In the genomic region with DNA sequence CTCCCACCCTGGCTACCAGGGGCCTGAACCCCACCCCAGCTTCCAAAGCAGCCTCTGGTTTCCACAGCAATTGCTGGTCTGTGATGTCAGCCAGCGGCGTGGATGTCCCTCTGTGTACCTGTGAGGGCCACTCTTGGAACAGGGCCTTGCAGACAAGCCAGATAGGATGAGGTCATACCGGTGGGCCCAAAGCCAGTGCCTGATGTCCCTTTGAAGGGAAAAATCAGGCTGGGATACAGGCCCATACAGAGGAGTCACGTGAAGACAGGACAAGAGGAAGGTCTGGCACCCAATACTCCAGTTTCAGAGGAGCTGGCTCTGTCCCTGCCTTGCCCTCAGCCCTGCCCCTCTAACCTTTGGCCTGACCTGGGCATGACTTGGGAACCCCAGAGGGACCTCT, we compare ENCODE assay signal across 17 mouse cellular contexts.
A peak's percentile ranks its signal among the peaks of the same experiment; 100 is the strongest.
DNase-seq lines count a peak whose midpoint lies in the region; ATAC-seq lines count a peak whose summit lies in the region.
"Had no signal": no experiment of that assay in that cellular context is flagged by ENCODE, and none has a peak within 500 bp of the region (broad histone marks: within the 10 kb centered on the region; RNA-seq: fewer than 3 reads in every experiment).

No protein-coding gene starts in this region.

- 0 out of 2 replicates have a peak, but pooled peaks have one; percentile 34 for ATAC-seq in heart, embryonic 16.5 days (replicated peaks; ENCODE audit: extremely low read depth, insufficient read depth, low FRiP score)
- no peak for ATAC-seq in intestine, embryonic 16.5 days
- ATAC-seq: CD4-positive, CD25-positive, alpha-beta regulatory T cell, adult 4 months had no signal

- H3K9ac ChIP-seq in heart, embryonic 16.5 days (ENCODE audit: low read length): no peak overlapping the region
- no peak overlapping the region for H3K9ac ChIP-seq in intestine, embryonic 16.5 days (ENCODE audit: low read depth, low read length)
- H3K9ac ChIP-seq: forebrain, embryonic 12.5 days; hindbrain, embryonic 12.5 days; liver, embryonic 15.5 days; neural tube, embryonic 15.5 days had no signal

- WGBS in heart, embryonic 16.5 days: 59% methylated on average over 4 of the region's 4 CpGs
- WGBS in intestine, embryonic 16.5 days: 90% methylated on average over 4 of the region's 4 CpGs

- no peak for DNase-seq in heart, adult 8-10 months (ENCODE audit: low spot score)
- peak; percentile 49 for DNase-seq in MN1 (ENCODE audit: low spot score)
- DNase-seq in adrenal gland, postnatal 14 days: peak; percentile 31
- peak; percentile 78 for DNase-seq in cerebellum, adult 8-10 months
- no peak for DNase-seq in thymus, postnatal 4 days
- DNase-seq: kidney, postnatal 10 days; lung, postnatal 36 days; retina, postnatal 1 day; thymus, adult 2 months had no signal

- no peaks in the 10 kb centered on the region; the same call in 1 of the 2 replicates for H3K4me1 ChIP-seq in heart, embryonic 16.5 days (ENCODE audit: control insufficient read depth, insufficient read depth, low read length)
- H3K4me1 ChIP-seq in intestine, embryonic 16.5 days (ENCODE audit: control insufficient read depth, insufficient read depth, low read length): no peaks in the 10 kb centered on the region
- H3K4me1 ChIP-seq: forebrain, embryonic 12.5 days; hindbrain, embryonic 12.5 days; liver, embryonic 15.5 days; neural tube, embryonic 15.5 days had no signal

- no peaks in the 10 kb centered on the region for H3K36me3 ChIP-seq in heart, embryonic 16.5 days (ENCODE audit: control insufficient read depth, insufficient read depth)
- no peaks in the 10 kb centered on the region for H3K36me3 ChIP-seq in intestine, embryonic 16.5 days (ENCODE audit: control insufficient read depth, insufficient read depth, low read length)
- H3K36me3 ChIP-seq: forebrain, embryonic 12.5 days; hindbrain, embryonic 12.5 days; liver, embryonic 15.5 days; neural tube, embryonic 15.5 days had no signal

- H3K27me3 ChIP-seq in heart, embryonic 16.5 days (ENCODE audit: control insufficient read depth, insufficient read depth, low read length): no peaks in the 10 kb centered on the region
- H3K27me3 ChIP-seq in intestine, embryonic 16.5 days (replicated peaks; ENCODE audit: control insufficient read depth, insufficient read depth, low read length): no peaks in the 10 kb centered on the region; the same call in 1 of the 2 replicates
- H3K27me3 ChIP-seq: forebrain, embryonic 12.5 days; hindbrain, embryonic 12.5 days; liver, embryonic 15.5 days; neural tube, embryonic 15.5 days had no signal

- H3K4me3 ChIP-seq in heart, embryonic 16.5 days (ENCODE audit: low read length): no peak overlapping the region
- no peak overlapping the region for H3K4me3 ChIP-seq in intestine, embryonic 16.5 days (ENCODE audit: low read length)
- H3K4me3 ChIP-seq: forebrain, embryonic 12.5 days; hindbrain, embryonic 12.5 days; liver, embryonic 15.5 days; neural tube, embryonic 15.5 days had no signal

- H3K9me3 ChIP-seq in heart, embryonic 16.5 days (replicated peaks; ENCODE audit: control insufficient read depth, low read length): no peaks in the 10 kb centered on the region
- H3K9me3 ChIP-seq in intestine, embryonic 16.5 days (ENCODE audit: control insufficient read depth, low read length): no peaks in the 10 kb centered on the region
- H3K9me3 ChIP-seq: forebrain, embryonic 12.5 days; hindbrain, embryonic 12.5 days; liver, embryonic 15.5 days; neural tube, embryonic 15.5 days had no signal

- no peak overlapping the region for H3K4me2 ChIP-seq in heart, embryonic 16.5 days (ENCODE audit: low read depth, low read length)
- no peak overlapping the region for H3K4me2 ChIP-seq in intestine, embryonic 16.5 days (ENCODE audit: low read depth, low read length)
- H3K4me2 ChIP-seq: forebrain, embryonic 12.5 days; hindbrain, embryonic 12.5 days; liver, embryonic 15.5 days; midbrain, embryonic 11.5 days; neural tube, embryonic 15.5 days had no signal

- no peak overlapping the region for H3K27ac ChIP-seq in heart, embryonic 16.5 days (ENCODE audit: low read length)
- no peak overlapping the region for H3K27ac ChIP-seq in intestine, embryonic 16.5 days (ENCODE audit: low read length)
- H3K27ac ChIP-seq: forebrain, embryonic 12.5 days; hindbrain, embryonic 12.5 days; liver, embryonic 15.5 days; neural tube, embryonic 15.5 days had no signal

Comparison
In these comparisons a context has a peak if more than half of its experiments do, and no peak if none do; other contexts are left out.
1. DNase-seq: peak in MN1 (single experiment), adrenal gland, postnatal 14 days (single experiment) and cerebellum, adult 8-10 months (single experiment); none in heart, adult 8-10 months (single experiment) and thymus, postnatal 4 days (single experiment).